Mouse (Mus musculus): ENCODE data around the gene Rfng.
"Not testable (repeated sequence)": the region's sequence is repeated elsewhere in the genome, so short reads cannot be mapped to it uniquely, and the experiment has no call there.

Rfng gene

DNA sequence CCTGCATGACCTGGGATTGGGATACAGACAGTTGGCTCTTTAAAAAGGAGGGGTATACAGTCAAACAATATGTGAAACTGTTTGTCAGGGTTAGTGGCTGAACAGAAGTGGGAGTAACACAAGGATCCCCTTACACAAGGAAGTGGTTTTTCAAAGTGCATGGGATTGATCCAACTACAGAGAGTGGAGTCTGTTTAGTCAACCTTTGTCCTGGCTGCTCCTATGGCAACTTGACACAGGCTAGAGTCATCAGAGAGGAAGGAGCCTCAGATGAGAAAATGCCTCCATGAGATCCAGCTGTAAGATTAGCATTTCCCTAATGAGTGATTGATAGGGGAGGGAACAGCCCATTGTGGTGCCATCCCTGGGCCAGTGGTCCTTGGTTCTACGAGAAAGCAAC lies 15.8 kb downstream of the Rfng start:
- no peak for DNase-seq

DNA sequence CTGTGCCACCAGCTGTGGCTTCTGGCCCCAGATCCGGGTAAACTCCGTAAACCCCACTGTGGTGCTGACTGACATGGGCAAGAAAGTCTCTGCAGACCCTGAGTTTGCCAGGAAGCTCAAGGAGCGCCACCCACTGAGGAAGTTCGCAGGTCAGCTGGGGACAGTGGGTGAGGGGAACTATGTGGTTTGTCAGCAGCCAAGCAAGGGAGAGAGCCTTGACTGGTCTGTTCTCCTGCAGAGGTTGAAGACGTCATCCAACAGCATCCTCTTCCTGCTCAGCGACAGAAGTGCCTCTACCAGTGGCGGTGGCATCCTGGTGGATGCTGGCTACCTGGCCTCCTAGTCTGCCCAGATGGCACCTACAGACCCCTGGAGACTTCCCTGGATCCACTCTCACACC lies 17.0 kb downstream of the Rfng start:
- DNase-seq: not testable (repeated sequence)

DNA sequence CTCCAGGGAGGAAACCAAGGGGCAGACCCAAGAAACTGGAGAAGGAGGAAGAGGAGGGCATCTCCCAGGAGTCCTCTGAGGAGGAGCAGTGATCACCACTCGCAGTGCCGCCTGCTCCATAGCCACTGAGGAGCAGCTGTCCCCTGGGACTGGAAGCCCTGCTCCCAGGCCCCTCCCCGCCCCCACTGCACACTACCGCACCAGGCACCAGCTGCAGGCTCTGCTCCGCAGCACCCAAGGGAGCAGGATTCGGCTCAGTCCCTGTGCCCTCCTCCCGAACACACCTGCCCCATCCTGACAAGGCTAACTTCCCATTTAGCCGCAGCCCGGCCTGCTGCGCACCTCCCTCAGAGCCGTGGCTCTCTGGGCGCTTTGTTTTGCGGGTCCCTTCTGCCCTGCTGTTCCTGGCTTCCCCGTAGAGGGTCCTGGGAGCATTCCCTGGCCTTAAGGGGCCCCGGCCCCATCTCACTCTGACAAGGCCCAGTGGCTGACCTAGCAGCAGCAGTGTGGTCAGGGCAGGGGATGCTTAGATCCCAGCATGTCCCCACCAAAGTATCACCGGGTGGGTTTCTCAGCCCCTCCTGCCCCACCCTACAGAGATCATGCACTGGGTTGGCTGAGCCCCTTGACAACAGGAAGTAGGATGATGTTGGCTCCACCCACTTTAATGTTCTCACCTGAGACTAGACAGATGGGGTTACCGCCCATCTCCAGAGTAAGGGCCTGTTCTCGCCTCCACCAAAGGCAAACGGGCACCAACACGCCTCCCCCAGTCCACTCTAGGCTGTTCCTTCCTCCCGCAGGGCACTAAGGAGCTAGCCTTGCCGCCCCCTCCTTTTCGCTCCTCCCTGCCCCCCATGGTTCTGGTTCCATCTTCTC lies 20.6 kb downstream of the Rfng start:
- DNase-seq: not testable (repeated sequence)

DNA sequence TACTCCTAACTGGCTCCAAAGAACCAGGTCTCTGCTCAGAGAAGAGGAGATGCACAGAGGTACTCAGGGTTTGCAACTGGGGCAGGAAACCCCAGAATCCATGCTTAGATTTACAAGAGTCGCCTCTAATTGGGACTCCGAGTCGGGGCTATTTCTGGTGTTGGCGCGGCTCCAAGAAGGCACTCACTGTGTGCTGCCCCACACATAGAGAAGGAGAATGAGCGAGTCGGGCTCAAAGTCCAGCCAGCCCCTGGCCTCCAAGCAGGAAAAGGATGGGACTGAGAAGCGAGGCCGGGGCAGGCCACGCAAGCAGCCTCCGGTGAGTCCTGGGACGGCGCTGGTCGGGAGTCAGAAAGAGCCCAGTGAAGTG lies 21.4 kb downstream of the Rfng start, which contains the start of gene Hmga1b:
TSS of gene Hmga1b (plus strand) at position 123 of the 370 bp plus-strand sequence.
- not testable (repeated sequence) for DNase-seq

DNA sequence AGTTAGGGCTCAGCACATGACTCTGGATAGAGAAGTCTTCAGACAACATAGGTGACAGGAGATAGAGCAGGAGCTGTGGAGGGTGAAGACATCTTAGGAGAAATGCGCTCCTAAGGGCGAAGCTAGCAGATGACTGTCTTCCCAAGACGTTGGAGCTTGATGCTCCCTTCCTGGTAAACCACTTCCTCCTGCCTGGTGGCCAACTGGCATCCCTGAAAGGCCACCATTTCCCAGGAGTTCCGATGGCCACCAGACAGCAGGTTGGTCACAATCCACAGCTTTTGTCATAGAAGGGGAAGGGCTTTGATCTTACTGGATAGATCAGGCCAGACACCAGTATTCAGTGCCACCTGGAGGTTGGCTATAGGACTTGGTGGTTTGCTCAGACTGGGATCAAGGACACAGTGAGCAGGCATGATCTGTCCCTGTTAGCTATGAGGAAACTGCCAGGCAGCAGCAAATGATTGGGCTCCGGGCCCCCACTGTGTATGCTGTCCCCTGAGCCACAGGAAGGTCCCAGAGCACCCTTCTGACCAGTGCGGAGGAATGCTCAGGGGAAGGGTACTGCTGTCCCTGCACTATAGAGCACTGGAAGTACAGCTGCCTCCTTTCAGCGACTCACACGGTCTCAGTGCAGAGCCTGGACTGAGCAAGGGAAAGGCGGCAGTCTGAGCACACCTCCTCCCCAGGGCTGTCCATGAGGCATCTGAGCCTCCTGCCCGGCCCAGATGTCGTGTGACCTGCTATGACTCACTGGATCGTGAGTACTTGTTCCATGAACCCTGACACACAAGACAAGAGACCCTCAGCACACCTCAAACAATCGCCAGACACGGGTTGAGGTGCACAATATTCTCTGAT lies 22.0 kb downstream of the Rfng start:
- no peak for DNase-seq

DNA sequence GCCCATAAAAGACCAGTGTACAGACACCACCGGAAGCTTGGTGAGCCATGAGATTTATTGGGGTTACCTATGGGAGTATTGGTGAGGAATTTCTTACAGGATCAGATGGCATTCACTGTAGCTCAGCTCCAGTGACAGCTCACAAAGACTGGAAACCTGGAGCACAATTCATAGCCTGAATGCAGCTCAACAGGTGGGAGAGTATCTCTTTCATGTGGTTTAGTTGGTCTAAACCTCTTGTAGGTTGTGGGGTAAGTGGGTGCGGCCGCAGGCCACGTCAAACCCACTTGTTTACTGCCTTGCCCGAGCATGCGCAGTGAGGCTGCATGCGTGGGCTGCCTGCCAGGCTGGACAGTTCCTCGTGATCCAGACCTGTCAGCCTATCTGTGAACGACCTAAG lies 23.8 kb downstream of the Rfng start:
- DNase-seq: no peak

DNA sequence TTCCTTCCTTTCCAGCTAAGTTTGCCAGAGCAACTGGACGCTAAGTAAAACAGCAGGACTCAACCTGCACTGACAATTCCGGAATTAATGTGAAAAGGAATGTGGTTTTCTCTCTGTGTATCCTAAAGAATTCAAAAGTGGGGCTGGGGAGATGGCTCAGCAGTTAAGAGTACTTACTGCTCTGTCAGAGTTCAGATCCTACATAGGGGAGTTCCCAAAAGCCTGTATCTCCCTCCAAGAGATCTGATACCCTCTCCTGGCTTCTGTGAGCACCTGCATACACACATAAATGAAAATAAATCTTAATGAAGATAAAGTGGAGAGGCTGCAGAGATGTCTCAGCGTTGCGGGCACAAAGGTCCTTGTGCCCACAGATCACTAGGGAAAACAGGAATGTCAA lies 32.4 kb downstream of the Rfng start:
- no peak for DNase-seq

DNA sequence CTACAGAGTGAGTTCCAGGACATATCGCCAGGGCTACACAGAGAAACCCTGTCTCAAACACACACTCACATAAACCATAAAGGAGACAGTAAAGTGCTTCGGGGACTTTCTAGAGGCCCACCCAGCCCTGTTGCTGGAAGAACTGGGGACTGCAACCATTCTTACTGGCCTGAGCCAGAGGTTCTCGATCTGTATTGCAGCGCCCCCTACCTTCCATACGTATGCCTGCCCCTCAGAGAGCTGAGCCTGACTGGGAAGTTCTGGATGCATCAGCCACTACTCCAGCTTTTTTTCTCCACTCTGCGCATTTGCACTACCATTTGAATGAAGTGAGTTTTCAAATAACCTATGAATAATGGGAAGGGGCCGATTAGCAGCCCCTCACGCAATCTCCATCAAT lies 34.6 kb downstream of the Rfng start:
- DNase-seq: peak in 1 of 2 experiments; percentile 38

DNA sequence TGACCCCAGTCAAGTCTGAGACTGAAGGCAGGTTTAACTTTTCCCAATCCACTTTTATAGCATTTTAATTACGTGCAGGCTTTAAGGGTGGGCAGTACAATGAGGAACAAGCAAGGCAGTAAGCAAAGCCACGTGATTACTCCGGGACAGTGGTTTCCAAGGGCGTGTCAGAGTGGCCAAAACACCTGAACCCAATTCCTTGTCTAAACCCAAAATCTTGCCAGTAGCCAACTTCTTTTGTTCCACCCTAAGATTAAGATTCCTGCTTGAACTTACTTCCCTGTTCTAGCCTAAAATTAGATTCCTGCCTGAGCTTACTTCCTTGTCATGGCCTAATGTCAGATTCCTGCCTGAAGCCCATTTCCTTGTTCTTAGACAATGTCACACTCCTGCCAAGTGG lies 36.0 kb downstream of the Rfng start:
- DNase-seq: no peak

DNA sequence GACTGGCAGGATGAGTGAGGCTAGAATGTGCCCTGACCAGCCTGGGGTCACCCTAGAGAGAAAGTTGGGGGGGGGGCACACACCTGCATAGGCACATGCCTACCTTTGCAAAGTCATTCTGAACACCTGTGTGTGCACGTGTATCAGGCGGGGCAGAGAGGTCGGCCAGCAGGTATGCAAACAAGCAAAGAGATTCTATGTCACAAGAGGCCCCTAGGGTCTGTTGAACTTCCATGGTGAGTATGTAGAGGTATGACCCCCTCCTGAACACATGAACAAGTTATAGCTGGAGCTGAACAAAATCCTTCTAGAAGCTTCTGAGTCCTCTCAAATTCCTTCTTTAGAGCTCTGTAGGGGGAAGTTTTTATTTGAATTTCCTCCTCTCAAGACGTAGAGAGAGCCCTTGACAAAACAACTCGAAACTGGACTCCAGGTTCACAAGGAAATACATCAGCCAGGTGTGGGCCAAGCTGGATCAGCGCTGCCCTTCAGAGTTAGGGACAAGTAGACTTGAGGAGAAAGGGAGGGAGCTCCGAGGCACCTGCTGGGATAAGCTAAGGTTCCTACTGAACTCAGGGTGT lies 39.8 kb downstream of the Rfng start:
- no peak for DNase-seq

DNA sequence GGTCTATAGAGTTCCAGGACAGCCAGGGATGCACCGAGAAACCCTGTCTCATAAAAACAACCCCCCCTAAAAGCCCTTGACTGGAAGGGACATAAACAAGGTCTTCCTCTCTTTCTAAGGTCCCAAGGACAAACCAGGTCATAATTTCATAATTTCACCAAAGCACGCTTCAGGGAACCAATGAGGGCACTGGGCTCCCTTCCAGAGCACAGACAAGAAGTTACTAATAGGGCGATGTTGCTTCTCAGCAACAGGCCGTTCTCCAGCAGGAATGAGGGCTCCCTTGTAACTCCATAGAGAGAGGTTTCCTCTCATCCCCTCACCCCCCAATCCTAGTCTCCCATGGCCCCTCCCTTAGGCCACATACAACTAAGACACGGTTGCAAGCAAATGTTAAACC lies 43.0 kb downstream of the Rfng start:
- DNase-seq: no peak

DNA sequence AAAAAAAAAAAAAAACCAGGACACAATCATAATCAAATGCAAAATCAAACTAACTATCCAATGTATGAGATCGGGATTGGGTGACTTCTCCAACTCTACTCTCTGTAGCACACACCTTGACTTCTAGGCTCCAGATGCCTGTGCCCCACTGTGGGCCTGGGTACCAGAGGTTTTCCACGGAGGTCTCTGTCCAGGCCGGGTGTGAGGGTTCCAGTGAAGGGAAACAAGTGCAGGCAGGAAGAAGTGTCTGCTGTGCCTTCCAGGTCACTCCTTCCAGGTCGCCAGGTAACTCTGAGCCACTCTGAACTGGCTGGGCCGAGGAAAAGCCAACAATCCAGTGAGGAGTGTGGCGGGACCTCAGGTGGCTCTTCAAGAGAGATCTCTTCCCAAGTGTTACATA lies 47.6 kb downstream of the Rfng start:
- no peak for DNase-seq

DNA sequence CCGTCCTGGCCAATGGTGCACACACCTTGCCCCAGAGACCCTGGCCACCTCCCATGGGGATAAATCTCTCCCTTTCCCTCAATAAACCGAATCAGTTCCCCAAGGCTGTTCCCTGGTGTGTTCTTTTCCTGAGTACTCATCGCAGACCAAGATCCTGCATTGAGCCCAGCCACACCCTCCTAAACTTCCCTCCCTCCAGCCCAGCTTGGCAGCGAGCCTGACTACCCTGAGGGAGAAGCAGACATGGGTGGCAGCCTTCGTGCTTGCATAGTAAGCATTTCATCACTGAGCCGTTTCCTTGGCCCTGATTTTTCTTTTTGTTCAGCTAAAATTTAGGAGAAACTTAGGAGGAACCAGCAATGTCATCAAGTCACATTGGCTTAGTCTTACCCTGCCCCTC lies 50.5 kb downstream of the Rfng start:
- peak; percentile 51 to 63 for DNase-seq

DNA sequence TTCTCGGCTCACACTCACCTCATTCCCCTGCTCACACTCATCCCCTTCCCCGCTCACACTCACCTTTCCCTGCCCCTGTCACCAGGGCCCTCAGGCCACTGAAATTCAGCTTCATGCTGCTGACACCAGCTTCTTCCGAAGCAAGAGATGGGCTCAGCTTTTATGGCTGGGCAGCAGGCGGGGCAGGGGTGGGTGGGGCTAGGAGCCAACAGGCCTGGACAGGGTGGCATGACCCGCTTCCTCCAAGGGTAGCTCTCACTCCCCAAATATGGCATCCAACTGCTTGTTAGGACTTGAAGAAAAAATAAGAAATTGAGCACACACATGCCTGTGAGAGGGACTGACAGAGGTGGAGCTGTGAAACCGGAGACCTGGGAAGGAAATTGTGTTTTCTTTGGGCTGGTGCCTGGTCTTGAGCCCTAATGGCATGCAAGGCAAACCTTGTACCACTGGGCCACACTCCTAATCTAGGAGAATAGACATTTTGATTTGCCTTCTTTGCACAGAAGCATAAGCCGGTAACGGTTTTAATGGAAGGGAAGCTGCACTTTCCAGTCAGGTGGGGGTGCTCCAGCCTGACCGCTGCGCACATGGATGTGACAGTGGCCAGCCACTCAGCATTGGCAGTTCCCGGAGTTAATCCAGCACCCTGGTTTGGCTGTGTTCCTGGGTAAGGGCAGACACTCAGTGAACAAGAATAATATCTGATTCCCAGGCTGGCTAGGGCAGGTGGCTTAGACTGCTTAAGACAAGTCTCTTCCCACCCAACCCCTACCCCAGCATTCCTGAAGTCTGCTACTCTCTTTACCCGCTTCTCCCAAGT lies 51.9 kb downstream of the Rfng start, which contains the start of gene Cbr2:
TSS of gene Cbr2 (minus strand) at position 257 of the 823 bp plus-strand sequence.
- DNase-seq: no peak

DNA sequence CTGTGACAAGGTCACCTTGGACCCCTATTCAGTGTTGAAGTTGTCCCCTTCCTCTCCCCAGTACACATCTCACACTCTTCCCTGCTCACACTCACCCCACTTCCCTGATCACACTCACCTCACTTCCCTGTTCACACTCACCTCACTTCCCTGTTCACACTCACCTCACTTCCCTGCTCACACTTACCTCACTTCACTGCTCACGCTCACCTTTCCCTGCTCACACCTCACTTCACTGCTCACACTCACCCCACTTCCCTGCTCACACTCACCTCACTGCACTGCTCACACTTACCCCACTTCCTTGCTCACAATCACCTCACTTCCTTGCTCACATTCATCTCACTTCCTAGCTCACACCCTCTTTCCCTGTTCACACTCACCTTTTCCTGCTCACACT lies 52.6 kb downstream of the Rfng start:
- no peak for DNase-seq
